In the genomic region with DNA sequence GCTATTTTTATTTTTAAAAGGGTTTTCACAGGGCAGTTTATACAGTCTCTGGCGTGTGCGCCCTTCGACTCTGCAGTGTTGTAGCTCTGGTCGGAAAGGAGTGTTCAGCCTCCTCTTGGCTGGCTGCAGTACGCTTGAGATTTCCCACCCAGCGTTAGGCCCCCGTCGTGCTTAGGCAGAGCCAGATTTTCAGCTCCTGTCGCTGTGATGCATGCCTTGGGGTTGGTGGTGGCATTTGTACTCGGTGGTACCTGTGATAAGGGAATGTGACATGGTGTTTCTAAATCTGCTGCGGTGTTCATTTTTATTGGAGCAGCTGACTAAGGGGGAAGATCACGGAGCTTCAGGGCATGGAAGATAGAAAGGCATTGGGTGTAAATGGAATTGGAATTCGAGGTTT, we compare ENCODE assay signal across 8 mouse cellular contexts.
DNase-seq lines count a peak whose midpoint lies in the region; ATAC-seq and TF ChIP-seq lines count a peak whose summit lies in the region.

No protein-coding gene starts in this region.

- H3K4me2 ChIP-seq in heart, embryonic 12.5 days: peak overlapping the region; percentile 32
- H3K4me2 ChIP-seq in forebrain, postnatal 0 days (ENCODE audit: low read depth): no peak overlapping the region
- no peak overlapping the region for H3K4me2 ChIP-seq in limb, embryonic 15.5 days

- TF ChIP-seq CTCF in forebrain, postnatal 0 days (IDR thresholded peaks at IDR 0.05; ENCODE audit: low read depth): no peak

- ATAC-seq in heart, embryonic 12.5 days (ENCODE audit: insufficient number of reproducible peaks, low FRiP score): 0 out of 2 replicates have a peak, but pooled peaks have one; percentile 51
- ATAC-seq in forebrain, postnatal 0 days: peak; percentile 42; the same call in 1 of the 2 replicates
- peak; percentile 73; the same call in 1 of the 2 replicates for ATAC-seq in limb, embryonic 15.5 days (ENCODE audit: insufficient number of reproducible peaks, low FRiP score, low TSS enrichment, low read depth)

- H3K27me3 ChIP-seq in heart, embryonic 12.5 days (replicated peaks): no peaks in the 10 kb centered on the region
- H3K27me3 ChIP-seq in forebrain, postnatal 0 days (ENCODE audit: insufficient read depth, low read length): no peaks in the 10 kb centered on the region
- no peaks in the 10 kb centered on the region for H3K27me3 ChIP-seq in limb, embryonic 15.5 days

- peak overlapping the region; percentile 67 for H3K27ac ChIP-seq in heart, embryonic 12.5 days (ENCODE audit: poor library complexity, severe bottlenecking)
- H3K27ac ChIP-seq in forebrain, postnatal 0 days (ENCODE audit: low read depth, low read length): no peak overlapping the region
- peak overlapping the region; percentile 73 for H3K27ac ChIP-seq in limb, embryonic 15.5 days

- H3K36me3 ChIP-seq in heart, embryonic 12.5 days: no peaks in the 10 kb centered on the region
- H3K36me3 ChIP-seq in forebrain, postnatal 0 days (ENCODE audit: insufficient read depth): no peaks in the 10 kb centered on the region
- no peaks in the 10 kb centered on the region for H3K36me3 ChIP-seq in limb, embryonic 15.5 days

- no peak for DNase-seq in heart, adult 8-10 months (ENCODE audit: low spot score)
- peak; percentile 59 to 68 for DNase-seq in cerebellum, postnatal 14 days
- DNase-seq in forebrain, postnatal 0 days: peak; percentile 16
- no peak for DNase-seq in c-Kit-positive CD71-positive TER-119-positive erythroid progenitor cells, embryonic 14.5 days (ENCODE audit: low spot score)
- no peak for DNase-seq in kidney, adult 9 months
- DNase-seq in right cerebral cortex, postnatal 25 days: no peak

- 48% methylated on average over 13 of the region's 13 CpGs for WGBS in heart, embryonic 12.5 days
- 53% methylated on average over 13 of the region's 13 CpGs for WGBS in forebrain, postnatal 0 days
- 25% methylated on average over 13 of the region's 13 CpGs for WGBS in limb, embryonic 15.5 days

- no peak overlapping the region for H3K9ac ChIP-seq in heart, embryonic 12.5 days
- H3K9ac ChIP-seq in forebrain, postnatal 0 days: no peak overlapping the region
- H3K9ac ChIP-seq in limb, embryonic 15.5 days: no peak overlapping the region

- peaks cover 34% of the 10 kb centered on the region for H3K4me1 ChIP-seq in heart, embryonic 12.5 days (replicated peaks)
- no peaks in the 10 kb centered on the region; the same call in 1 of the 2 replicates for H3K4me1 ChIP-seq in forebrain, postnatal 0 days (ENCODE audit: insufficient read depth)
- peaks cover 35% of the 10 kb centered on the region for H3K4me1 ChIP-seq in limb, embryonic 15.5 days

- no peak overlapping the region for H3K4me3 ChIP-seq in heart, embryonic 12.5 days
- H3K4me3 ChIP-seq in forebrain, postnatal 0 days (ENCODE audit: low read depth, low read length): no peak overlapping the region
- H3K4me3 ChIP-seq in limb, embryonic 15.5 days: no peak overlapping the region

- H3K9me3 ChIP-seq in heart, embryonic 12.5 days (replicated peaks): no peaks in the 10 kb centered on the region
- H3K9me3 ChIP-seq in forebrain, postnatal 0 days (ENCODE audit: low read length): no peaks in the 10 kb centered on the region
- H3K9me3 ChIP-seq in limb, embryonic 15.5 days: no peaks in the 10 kb centered on the region

Comparison
In these comparisons a context has a peak if more than half of its experiments do, and no peak if none do; other contexts are left out.
1. DNase-seq: peak in cerebellum, postnatal 14 days (2 of 2) and forebrain, postnatal 0 days (single experiment); none in heart, adult 8-10 months (single experiment), c-Kit-positive CD71-positive TER-119-positive erythroid progenitor cells, embryonic 14.5 days (single experiment), kidney, adult 9 months (single experiment) and right cerebral cortex, postnatal 25 days (single experiment).
2. Peak in every context shown above with its lines, with median percentiles within 50 percentile points of each other: ATAC-seq.